Mouse (Mus musculus): ENCODE data around the gene Lgi1. TPM values are rescaled to one million over a fixed set of nuclear protein-coding genes. Genes with fewer than 3 reads are reported as not detected.

The Lgi1 gene
- polyA plus RNA-seq (2014; fragmentation: Nextera tagmentation; extraction: Ambion mirVana) = 0.30 and 0.69 TPM in 2 replicates

DNA sequence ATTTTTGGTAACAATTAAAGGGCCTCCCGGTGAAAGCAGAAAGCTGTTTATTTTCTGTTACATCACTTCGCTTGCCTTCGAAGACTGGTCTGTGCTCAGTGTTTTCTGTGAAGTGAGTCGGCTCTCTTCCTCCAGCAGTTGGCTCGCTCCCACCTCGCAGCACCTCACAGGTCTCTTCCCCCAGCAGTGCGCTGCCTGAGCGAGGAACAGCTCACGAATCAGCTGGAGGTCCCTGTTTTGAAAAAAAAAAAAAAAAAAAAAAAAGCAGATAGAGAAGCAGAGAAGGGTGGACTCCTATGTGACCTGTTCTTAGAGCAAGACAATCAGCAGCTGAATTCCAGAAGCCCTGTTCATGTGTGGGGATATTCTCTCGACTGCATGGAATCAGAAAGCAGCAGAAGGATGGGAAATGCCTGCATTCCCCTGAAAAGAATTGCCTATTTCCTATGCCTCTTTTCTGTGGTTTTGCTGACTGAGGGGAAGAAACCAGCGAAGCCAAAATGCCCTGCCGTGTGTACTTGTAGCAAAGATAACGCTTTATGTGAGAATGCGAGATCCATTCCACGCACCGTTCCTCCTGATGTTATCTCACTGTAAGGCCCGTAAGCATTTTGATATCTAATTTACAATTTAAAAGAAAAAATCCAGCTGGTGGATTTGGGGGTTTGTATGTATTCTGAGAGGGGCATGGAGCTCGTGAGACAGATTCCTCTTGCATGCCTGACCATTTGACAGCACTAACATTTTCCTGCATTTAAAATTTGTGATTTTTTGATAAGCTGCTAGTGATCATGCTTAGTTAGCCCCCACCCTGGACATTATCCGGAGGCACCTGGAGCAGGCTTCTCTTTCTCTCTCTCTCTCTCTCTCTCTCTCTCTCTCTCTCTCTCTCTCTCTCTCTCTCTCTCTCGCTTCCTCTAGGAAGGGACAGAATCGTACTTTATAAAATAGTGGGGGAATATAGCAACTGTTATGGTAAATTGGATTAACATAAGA lies at the start of gene Lgi1:
Gene Lgi1 (plus strand): TSS at position 32 of the 996 bp plus-strand sequence.
- Histone ChIP-seq H3K27ac (replicated peaks; ENCODE audit: low read depth, low read length) (no peak within 1 kb of the TSS), H3K9me3 (ENCODE audit: control insufficient read depth, low read length) (no peaks in the 10 kb centered on the region), H3K36me3 (ENCODE audit: control insufficient read depth, insufficient read depth, low read length) (no peaks in the 10 kb centered on the region), H3K4me2 (ENCODE audit: low read depth, severe bottlenecking) (peak within 1 kb of the TSS; percentile 30; the same call in 1 of the 2 replicates), H3K27me3 (ENCODE audit: control insufficient read depth, insufficient read depth, low read length) (no peaks in the 10 kb centered on the region), H3K4me3 (ENCODE audit: low read depth, low read length) (peak within 1 kb of the TSS; percentile 7; the same call in 1 of the 2 replicates), H3K9ac (ENCODE audit: low read length) (no peak within 1 kb of the TSS; the same call in 1 of the 2 replicates), H3K4me1 (ENCODE audit: control insufficient read depth, insufficient read depth, low read length) (0 out of 2 replicates have a peak, but pooled peaks cover 3% of the 10 kb centered on the region)
- ATAC-seq (ENCODE audit: insufficient number of reproducible peaks, low FRiP score, low TSS enrichment, low read depth) (no peak), DNase-seq (ENCODE audit: low spot score) (peak; percentile 44)
- WGBS = 42% methylated on average over 21 of the region's 21 CpGs

GRCm38 (mm10) chr19:38217696-38218095 lies 46.6 kb upstream of the Lgi1 start:
- no peak for DNase-seq (ENCODE audit: low spot score)
- WGBS = 92% methylated on average over 3 of the region's 3 CpGs
- Histone ChIP-seq H3K27me3 (ENCODE audit: control insufficient read depth, insufficient read depth, low read length) (no peaks in the 10 kb centered on the region), H3K36me3 (ENCODE audit: control insufficient read depth, insufficient read depth, low read length) (peaks cover 3% of the 10 kb centered on the region; the same call in 1 of the 2 replicates), H3K4me3 (ENCODE audit: low read depth, low read length) (no peak overlapping the region), H3K4me1 (ENCODE audit: control insufficient read depth, insufficient read depth, low read length) (no peaks in the 10 kb centered on the region), H3K9ac (ENCODE audit: low read length) (no peak overlapping the region), H3K27ac (replicated peaks; ENCODE audit: low read depth, low read length) (no peak overlapping the region), H3K4me2 (ENCODE audit: low read depth, severe bottlenecking) (no peak overlapping the region), H3K9me3 (ENCODE audit: control insufficient read depth, low read length) (no peaks in the 10 kb centered on the region)
- no peak for ATAC-seq (ENCODE audit: insufficient number of reproducible peaks, low FRiP score, low TSS enrichment, low read depth)

DNA sequence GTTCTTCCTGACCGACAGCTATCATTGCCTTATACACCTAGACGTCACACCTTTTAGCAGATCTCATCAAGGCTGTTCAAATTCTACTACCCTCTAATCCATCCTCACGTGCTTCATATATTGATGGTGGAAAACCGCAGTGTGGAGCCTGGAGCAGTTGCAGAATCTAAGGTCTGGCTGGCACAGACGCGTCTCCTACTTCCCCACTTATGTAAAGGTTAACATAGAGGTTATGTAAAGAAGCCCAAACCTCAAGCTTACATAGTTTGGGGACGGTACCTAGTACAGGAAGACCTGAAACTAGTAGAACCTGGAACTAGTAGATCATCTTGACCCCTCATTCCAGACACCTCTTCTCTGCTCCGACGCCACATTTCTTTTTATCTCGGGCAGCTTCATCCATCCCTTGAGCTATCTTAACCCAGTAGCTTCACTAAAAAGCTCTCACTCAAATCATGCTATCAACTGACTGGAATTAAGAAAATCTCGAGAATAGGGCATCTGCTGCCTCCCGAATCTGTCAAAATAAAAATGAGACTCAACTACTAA lies 40.9 kb upstream of the Lgi1 start:
- Histone ChIP-seq H3K36me3 (ENCODE audit: control insufficient read depth, insufficient read depth, low read length) (peaks cover under 1% of the 10 kb centered on the region; the same call in 1 of the 2 replicates), H3K27ac (replicated peaks; ENCODE audit: low read depth, low read length) (no peak overlapping the region; the same call in 1 of the 2 replicates), H3K4me1 (ENCODE audit: control insufficient read depth, insufficient read depth, low read length) (peaks cover 3% of the 10 kb centered on the region; the same call in 1 of the 2 replicates), H3K9me3 (ENCODE audit: control insufficient read depth, low read length) (no peaks in the 10 kb centered on the region), H3K9ac (ENCODE audit: low read length) (peak overlapping the region; percentile 70), H3K4me3 (ENCODE audit: low read depth, low read length) (peak overlapping the region; percentile 72), H3K4me2 (ENCODE audit: low read depth, severe bottlenecking) (peak overlapping the region; percentile 66), H3K27me3 (ENCODE audit: control insufficient read depth, insufficient read depth, low read length) (no peaks in the 10 kb centered on the region)
- no peak for DNase-seq (ENCODE audit: low spot score)
- 14% methylated on average over 12 of the region's 12 CpGs for WGBS
- ATAC-seq (ENCODE audit: insufficient number of reproducible peaks, low FRiP score, low TSS enrichment, low read depth) = no peak

DNA sequence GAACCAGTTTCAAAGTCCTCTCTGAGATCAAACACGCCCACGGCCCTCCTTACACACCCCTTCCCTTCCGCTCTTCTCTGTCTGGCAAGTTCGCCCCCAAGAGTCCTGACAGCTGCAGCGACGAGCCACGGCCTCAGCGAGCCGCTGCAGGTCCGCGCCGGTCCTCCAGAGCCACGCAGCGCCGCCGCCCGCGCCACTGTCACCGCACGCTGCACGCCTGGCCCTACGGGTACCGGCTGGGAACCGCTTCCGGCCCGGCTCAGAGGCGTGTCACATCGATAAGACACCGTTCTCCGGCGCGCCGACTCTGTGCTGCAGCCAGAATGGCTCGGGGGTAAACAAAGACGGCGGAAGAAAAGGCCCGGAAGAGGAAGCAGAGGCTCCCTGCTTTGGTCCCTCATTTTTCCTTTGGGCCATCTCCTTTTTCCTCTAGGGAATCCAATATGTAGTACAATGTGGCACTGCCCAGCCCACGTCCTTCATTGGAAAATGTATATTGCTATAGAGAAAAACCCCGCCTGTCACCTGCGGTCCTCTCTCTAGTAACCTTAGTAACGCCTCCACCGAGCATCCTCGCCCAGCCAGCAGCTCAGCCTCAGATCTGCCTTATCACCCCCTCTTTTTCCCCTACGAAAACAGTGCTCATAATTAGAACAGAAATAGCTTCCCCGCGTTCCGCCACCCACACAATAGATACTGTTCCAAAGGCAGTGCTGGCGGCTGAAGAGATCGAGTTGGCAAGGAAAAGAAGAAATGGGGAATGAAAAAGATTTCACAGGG lies 40.2 kb upstream of the Lgi1 start, which contains the start of gene Fra10ac1:
Gene Fra10ac1 (minus strand): TSS at position 252 of the 780 bp plus-strand sequence.
- DNase-seq (ENCODE audit: low spot score) = peak; percentile 95
- H3K4me3 ChIP-seq (ENCODE audit: low read depth, low read length) = peak within 1 kb of the TSS; percentile 72

DNA sequence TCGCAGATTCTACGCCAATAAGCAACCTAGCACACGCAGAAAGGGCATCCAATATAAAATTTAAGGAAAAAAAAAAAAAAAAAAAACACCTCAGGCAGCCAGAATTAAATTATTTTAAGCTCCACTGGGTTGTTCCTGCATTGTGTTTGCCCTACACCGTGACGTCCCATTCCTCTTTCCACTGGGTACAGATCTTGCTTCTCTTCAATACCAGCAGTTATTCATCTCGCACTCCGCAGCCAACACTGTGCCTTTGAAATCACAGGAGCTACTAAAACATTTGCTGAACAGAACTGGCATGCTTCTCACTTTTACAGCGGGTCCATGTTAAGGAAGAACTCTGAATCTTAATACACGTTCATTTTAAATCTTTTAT lies 39.7 kb upstream of the Lgi1 start:
- ATAC-seq (ENCODE audit: insufficient number of reproducible peaks, low FRiP score, low TSS enrichment, low read depth) (no peak), DNase-seq (ENCODE audit: low spot score) (no peak)
- Histone ChIP-seq H3K4me1 (ENCODE audit: control insufficient read depth, insufficient read depth, low read length) (peaks cover 3% of the 10 kb centered on the region; the same call in 1 of the 2 replicates), H3K4me3 (ENCODE audit: low read depth, low read length) (peak overlapping the region; percentile 72), H3K9ac (ENCODE audit: low read length) (peak overlapping the region; percentile 70), H3K27me3 (ENCODE audit: control insufficient read depth, insufficient read depth, low read length) (no peaks in the 10 kb centered on the region), H3K9me3 (ENCODE audit: control insufficient read depth, low read length) (no peaks in the 10 kb centered on the region), H3K4me2 (ENCODE audit: low read depth, severe bottlenecking) (peak overlapping the region; percentile 66), H3K27ac (replicated peaks; ENCODE audit: low read depth, low read length) (peak overlapping the region; percentile 57; the same call in 1 of the 2 replicates), H3K36me3 (ENCODE audit: control insufficient read depth, insufficient read depth, low read length) (no peaks in the 10 kb centered on the region)
- WGBS = 18% methylated on average over 9 of the region's 9 CpGs

More for the DNA sequence above, 40.2 kb upstream of the Lgi1 start, which contains the start of gene Fra10ac1:
- Histone ChIP-seq H3K4me2 (ENCODE audit: low read depth, severe bottlenecking) (peak within 1 kb of the TSS; percentile 66), H3K27ac (replicated peaks; ENCODE audit: low read depth, low read length) (peak within 1 kb of the TSS; percentile 57), H3K9ac (ENCODE audit: low read length) (peak within 1 kb of the TSS; percentile 70), H3K9me3 (ENCODE audit: control insufficient read depth, low read length) (no peaks in the 10 kb centered on the region), H3K27me3 (ENCODE audit: control insufficient read depth, insufficient read depth, low read length) (no peaks in the 10 kb centered on the region), H3K36me3 (ENCODE audit: control insufficient read depth, insufficient read depth, low read length) (no peaks in the 10 kb centered on the region), H3K4me1 (ENCODE audit: control insufficient read depth, insufficient read depth, low read length) (peaks cover 3% of the 10 kb centered on the region; the same call in 1 of the 2 replicates)
- WGBS = 0% methylated on average over 49 of the region's 49 CpGs
- ATAC-seq (ENCODE audit: insufficient number of reproducible peaks, low FRiP score, low TSS enrichment, low read depth) = peak; percentile 92

GRCm38 (mm10) chr19:38228699-38229098 lies 35.6 kb upstream of the Lgi1 start:
- H3K9ac ChIP-seq (ENCODE audit: low read length) = no peak overlapping the region
- H3K27ac ChIP-seq (replicated peaks; ENCODE audit: low read depth, low read length) = no peak overlapping the region
- H3K27me3 ChIP-seq (ENCODE audit: control insufficient read depth, insufficient read depth, low read length) = no peaks in the 10 kb centered on the region
- ATAC-seq (ENCODE audit: insufficient number of reproducible peaks, low FRiP score, low TSS enrichment, low read depth) (no peak), DNase-seq (ENCODE audit: low spot score) (no peak)
- H3K4me2 ChIP-seq (ENCODE audit: low read depth, severe bottlenecking) = no peak overlapping the region
- no peaks in the 10 kb centered on the region for H3K36me3 ChIP-seq (ENCODE audit: control insufficient read depth, insufficient read depth, low read length)
- no peak overlapping the region for H3K4me3 ChIP-seq (ENCODE audit: low read depth, low read length)
- no peaks in the 10 kb centered on the region for H3K9me3 ChIP-seq (ENCODE audit: control insufficient read depth, low read length)
- no peaks in the 10 kb centered on the region for H3K4me1 ChIP-seq (ENCODE audit: control insufficient read depth, insufficient read depth, low read length)
- WGBS = 59% methylated on average over 2 of the region's 2 CpGs

- Histone ChIP-seq H3K4me1 (ENCODE audit: control insufficient read depth, insufficient read depth, low read length) (no peaks in the 10 kb centered on the region), H3K36me3 (ENCODE audit: control insufficient read depth, insufficient read depth, low read length) (no peaks in the 10 kb centered on the region), H3K27ac (replicated peaks; ENCODE audit: low read depth, low read length) (no peak overlapping the region), H3K4me2 (ENCODE audit: low read depth, severe bottlenecking) (no peak overlapping the region), H3K27me3 (ENCODE audit: control insufficient read depth, insufficient read depth, low read length) (no peaks in the 10 kb centered on the region), H3K9me3 (ENCODE audit: control insufficient read depth, low read length) (no peaks in the 10 kb centered on the region), H3K4me3 (ENCODE audit: low read depth, low read length) (no peak overlapping the region), H3K9ac (ENCODE audit: low read length) (no peak overlapping the region)
- ATAC-seq (ENCODE audit: insufficient number of reproducible peaks, low FRiP score, low TSS enrichment, low read depth) (no peak), DNase-seq (ENCODE audit: low spot score) (no peak)
- WGBS = 31% methylated on average over 8 of the region's 8 CpGs
These were observed 32.2 kb upstream of the Lgi1 start for GRCm38 (mm10) chr19:38232087-38232486.

GRCm38 (mm10) chr19:38232516-38232915 lies 31.8 kb upstream of the Lgi1 start:
- 9% methylated on average over 4 of the region's 4 CpGs for WGBS
- H3K4me3 ChIP-seq (ENCODE audit: low read depth, low read length) = no peak overlapping the region
- H3K36me3 ChIP-seq (ENCODE audit: control insufficient read depth, insufficient read depth, low read length) = no peaks in the 10 kb centered on the region
- DNase-seq (ENCODE audit: low spot score) = no peak
- H3K27ac ChIP-seq (replicated peaks; ENCODE audit: low read depth, low read length) = no peak overlapping the region
- ATAC-seq (ENCODE audit: insufficient number of reproducible peaks, low FRiP score, low TSS enrichment, low read depth) = no peak
- H3K4me2 ChIP-seq (ENCODE audit: low read depth, severe bottlenecking) = no peak overlapping the region
- H3K4me1 ChIP-seq (ENCODE audit: control insufficient read depth, insufficient read depth, low read length) = no peaks in the 10 kb centered on the region
- no peak overlapping the region for H3K9ac ChIP-seq (ENCODE audit: low read length)
- no peaks in the 10 kb centered on the region for H3K9me3 ChIP-seq (ENCODE audit: control insufficient read depth, low read length)
- no peaks in the 10 kb centered on the region for H3K27me3 ChIP-seq (ENCODE audit: control insufficient read depth, insufficient read depth, low read length)
